Mouse (Mus musculus): ENCODE results near the gene Zfp771. TPM values are rescaled to one million over a fixed set of nuclear protein-coding genes. Genes with fewer than 3 reads are reported as not detected.

Gene Zfp771
- polyA plus RNA-seq, 1 experiment from 2014 or later: 58.1 TPM

DNA sequence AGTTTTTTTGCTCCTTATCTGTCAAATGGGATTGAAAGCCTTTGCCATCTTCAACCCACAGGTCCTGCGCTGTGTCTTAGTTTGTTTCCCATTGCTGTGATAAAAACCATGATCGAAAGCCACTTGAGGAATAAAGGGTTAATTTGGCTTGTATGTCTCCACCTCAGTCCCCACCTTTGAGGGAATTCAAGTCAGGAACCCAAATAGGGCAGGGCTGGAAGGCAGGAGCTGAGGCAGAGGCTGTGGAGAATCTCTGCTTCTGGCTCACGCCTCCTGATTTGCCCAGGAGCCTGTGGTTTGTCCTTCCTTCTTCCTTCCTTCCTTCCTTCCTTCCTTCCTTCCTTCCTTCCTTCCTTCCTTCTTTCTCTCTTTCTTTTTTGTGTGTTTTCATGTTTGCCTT, 21.0 kb upstream of the Zfp771 start:
- Histone ChIP-seq H3K9ac (no peak overlapping the region), H3K27me3 (replicated peaks) (no peaks in the 10 kb centered on the region), H3K4me2 (replicated peaks) (no peak overlapping the region), H3K27ac (no peak overlapping the region), H3K4me3 (no peak overlapping the region), H3K4me1 (no peaks in the 10 kb centered on the region), H3K36me3 (peaks cover 2% of the 10 kb centered on the region; the same call in 1 of the 2 replicates), H3K9me3 (no peaks in the 10 kb centered on the region)
- no peak for ATAC-seq (ENCODE audit: low FRiP score, low read depth)
- 97% methylated on average over 3 of the region's 3 CpGs for WGBS

DNA sequence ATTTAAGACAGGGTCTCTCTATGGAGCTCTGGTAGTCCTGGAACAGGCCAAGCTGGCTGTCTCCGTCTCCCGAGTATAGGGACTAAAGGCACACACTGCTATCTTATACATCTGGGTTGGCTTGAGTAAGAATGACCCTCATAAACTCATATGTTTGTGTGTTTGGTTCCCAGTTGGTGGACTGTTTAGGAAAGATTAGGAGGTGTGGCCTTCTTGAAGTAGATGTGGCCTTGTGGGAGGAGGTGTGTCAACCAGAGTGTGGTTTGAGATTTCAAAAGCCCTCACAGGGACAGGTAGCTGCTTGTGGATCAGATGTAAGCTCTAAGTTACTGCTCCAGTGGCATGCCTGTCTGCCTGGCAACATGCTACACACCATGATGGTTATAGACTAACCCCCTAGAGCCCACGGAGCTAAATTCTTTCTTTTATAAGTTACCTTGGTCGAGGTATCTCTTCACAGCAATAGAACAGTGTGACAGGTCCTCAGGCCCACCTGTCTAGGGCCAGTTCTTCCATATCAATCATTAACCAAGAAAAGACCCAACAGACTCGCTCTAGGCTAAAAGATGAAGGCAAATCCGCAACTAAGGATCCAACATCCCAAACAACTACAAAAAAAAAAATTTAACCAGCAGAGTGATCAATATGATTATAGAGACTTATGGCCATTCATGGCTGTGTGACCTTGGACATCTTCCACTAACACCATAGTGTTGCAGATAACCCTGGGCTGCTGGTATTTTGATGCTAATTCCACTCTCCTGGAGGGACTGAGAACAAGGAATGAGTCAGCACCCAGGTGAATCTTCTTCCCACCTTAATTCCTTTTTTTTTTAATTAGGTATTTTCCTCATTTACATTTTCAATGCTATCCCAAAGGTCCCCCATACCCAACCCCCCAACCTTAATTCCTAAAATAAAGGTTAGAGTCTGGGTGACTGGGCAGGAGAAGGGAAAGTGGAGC, 20.3 kb upstream of the Zfp771 start:
- H3K9ac ChIP-seq: no peak overlapping the region
- no peak overlapping the region for H3K4me3 ChIP-seq
- 90% methylated on average over 6 of the region's 6 CpGs for WGBS
- H3K4me2 ChIP-seq (replicated peaks): no peak overlapping the region
- H3K36me3 ChIP-seq: peaks cover 2% of the 10 kb centered on the region; the same call in 1 of the 2 replicates
- H3K27ac ChIP-seq: no peak overlapping the region
- no peaks in the 10 kb centered on the region for H3K9me3 ChIP-seq
- no peak for ATAC-seq (ENCODE audit: low FRiP score, low read depth)
- H3K4me1 ChIP-seq: no peaks in the 10 kb centered on the region
- H3K27me3 ChIP-seq (replicated peaks): no peaks in the 10 kb centered on the region

DNA sequence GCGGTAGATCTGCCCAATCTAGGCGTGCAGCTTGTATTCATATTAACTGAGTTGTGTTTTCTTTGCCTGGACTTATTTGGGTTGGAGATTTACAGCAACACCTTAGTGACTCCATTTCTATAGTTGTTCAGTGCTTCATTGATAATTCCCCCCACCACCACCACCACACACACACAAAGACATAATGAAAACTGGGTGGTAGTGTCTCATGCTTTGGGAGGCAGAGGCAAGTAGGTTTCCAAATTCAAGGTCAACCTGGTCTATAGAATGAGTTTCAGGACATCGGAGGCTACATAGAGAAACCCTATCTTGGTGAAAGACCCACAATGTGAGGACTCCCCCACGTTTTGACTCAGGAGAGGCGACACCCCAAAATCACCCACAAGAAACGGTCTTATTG, 19.5 kb upstream of the Zfp771 start:
- no peak overlapping the region for H3K4me3 ChIP-seq
- H3K36me3 ChIP-seq: peaks cover 9% of the 10 kb centered on the region
- H3K9me3 ChIP-seq: no peaks in the 10 kb centered on the region
- no peak overlapping the region for H3K9ac ChIP-seq
- no peaks in the 10 kb centered on the region for H3K27me3 ChIP-seq (replicated peaks)
- 93% methylated on average over 6 of the region's 6 CpGs for WGBS
- H3K4me2 ChIP-seq (replicated peaks): no peak overlapping the region
- no peaks in the 10 kb centered on the region for H3K4me1 ChIP-seq
- no peak overlapping the region for H3K27ac ChIP-seq
- no peak for ATAC-seq (ENCODE audit: low FRiP score, low read depth)

DNA sequence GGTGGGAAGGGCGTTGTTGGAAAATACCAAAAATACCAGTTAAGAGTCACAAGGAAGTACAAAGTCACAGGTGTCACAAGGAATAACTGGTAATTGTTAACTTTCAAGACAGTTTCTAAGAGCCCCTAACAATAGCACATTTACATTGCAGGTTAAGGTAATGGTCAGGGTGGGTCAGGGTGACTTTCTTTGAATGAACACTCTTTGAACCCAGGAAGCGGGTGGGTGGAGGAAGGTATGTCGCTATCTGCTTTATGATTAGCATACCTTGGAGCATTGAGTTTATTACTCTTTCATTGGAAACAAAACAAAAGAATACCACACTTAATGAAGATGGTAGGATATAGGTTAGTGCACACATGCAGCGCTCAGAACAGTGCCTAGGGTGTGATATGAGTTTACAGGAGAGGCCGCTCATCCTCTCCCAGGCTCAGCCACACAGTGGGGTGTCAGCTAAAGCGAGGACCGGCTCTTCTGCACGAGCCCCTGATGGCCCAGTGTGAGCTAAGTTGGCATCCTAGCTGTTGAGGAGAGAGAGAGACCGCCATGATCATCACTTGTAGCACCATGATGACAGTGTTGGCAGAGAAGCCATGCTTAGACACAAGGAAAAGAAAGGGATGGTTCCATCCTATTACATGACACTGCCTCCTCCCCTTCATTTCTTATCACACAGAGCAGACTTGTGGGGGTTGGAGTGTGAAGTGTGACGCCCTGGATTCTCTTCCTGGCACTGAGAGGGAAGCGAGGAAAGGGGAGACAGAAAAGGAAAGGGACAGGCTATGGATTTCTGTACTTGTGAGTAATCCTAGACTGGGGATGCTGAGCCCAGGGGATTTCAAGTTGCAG, 18.7 kb upstream of the Zfp771 start:
- ATAC-seq (ENCODE audit: low FRiP score, low read depth): no peak
- peaks cover 16% of the 10 kb centered on the region for H3K36me3 ChIP-seq
- no peaks in the 10 kb centered on the region for H3K9me3 ChIP-seq
- H3K9ac ChIP-seq: no peak overlapping the region
- H3K4me1 ChIP-seq: peaks cover 6% of the 10 kb centered on the region
- H3K27ac ChIP-seq: no peak overlapping the region
- H3K4me3 ChIP-seq: no peak overlapping the region
- WGBS: 90% methylated on average over 11 of the region's 11 CpGs
- no peaks in the 10 kb centered on the region for H3K27me3 ChIP-seq (replicated peaks)
- H3K4me2 ChIP-seq (replicated peaks): no peak overlapping the region

DNA sequence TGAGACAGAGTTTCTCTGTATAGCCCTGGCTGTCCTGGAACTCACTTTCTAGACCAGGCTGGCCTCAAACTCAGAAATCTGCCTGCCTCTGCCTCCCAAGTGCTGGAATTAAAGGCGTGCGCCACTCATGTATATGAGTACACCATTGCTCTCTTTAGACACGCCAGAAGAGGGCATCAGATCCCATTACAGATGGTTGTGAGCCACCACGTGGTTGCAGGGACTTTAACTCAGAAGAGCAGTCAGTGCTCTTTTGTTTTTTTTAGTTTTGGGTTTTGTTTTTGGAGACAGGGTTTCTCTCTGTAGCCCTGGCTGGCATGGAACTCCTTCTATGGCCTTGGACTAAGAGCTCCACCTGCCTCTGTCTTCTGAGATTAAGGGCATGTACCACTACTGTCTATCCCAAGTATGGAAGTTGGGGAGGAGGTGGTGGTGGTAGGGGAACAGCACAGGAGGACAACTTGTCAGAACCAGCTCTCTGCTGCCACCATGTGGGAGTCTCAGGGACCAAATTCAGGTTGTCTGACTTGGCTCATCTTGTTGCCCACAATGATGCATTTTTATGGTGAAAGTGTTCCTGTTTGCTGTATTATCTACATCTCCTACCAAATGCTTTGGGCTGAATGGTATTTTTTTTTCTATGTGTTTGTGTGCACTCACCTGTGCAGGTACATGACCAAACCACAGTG, 15.3 kb upstream of the Zfp771 start:
- H3K36me3 ChIP-seq: peaks cover 19% of the 10 kb centered on the region
- H3K27ac ChIP-seq: no peak overlapping the region
- H3K27me3 ChIP-seq (replicated peaks): no peaks in the 10 kb centered on the region
- no peak overlapping the region for H3K4me2 ChIP-seq (replicated peaks)
- H3K4me1 ChIP-seq: peaks cover 21% of the 10 kb centered on the region
- no peak for ATAC-seq (ENCODE audit: low FRiP score, low read depth)
- H3K9me3 ChIP-seq: no peaks in the 10 kb centered on the region
- 66% methylated on average over 4 of the region's 4 CpGs for WGBS
- H3K4me3 ChIP-seq: no peak overlapping the region
- H3K9ac ChIP-seq: no peak overlapping the region

DNA sequence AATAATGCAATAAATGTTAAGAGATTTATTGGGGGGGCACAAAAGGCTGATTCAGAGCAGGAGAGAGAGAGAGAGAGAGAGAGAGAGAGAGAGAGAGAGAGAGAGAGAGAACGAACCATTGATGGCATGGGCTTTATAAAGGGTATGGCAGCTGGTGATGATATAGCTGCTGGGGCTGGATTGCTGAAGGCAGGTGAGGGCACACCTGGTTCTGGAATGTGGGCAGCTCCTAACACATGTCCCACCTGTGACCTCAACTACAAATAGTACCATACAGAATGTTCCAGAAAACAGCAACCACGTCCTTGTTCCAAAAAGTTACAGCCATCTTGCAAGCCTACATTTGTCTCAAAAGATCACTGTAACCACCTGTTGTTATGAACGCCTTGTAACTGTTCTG, 12.7 kb upstream of the Zfp771 start:
- H3K4me1 ChIP-seq: peaks cover 30% of the 10 kb centered on the region
- no peak overlapping the region for H3K27ac ChIP-seq
- no peaks in the 10 kb centered on the region for H3K9me3 ChIP-seq
- H3K4me3 ChIP-seq: peak overlapping the region; percentile 90
- ATAC-seq (ENCODE audit: low FRiP score, low read depth): no peak
- peak overlapping the region; percentile 96 for H3K9ac ChIP-seq
- WGBS: 63% methylated on average over 2 of the region's 3 CpGs
- H3K4me2 ChIP-seq (replicated peaks): peak overlapping the region; percentile 86
- H3K36me3 ChIP-seq: peaks cover 36% of the 10 kb centered on the region
- H3K27me3 ChIP-seq (replicated peaks): no peaks in the 10 kb centered on the region

DNA sequence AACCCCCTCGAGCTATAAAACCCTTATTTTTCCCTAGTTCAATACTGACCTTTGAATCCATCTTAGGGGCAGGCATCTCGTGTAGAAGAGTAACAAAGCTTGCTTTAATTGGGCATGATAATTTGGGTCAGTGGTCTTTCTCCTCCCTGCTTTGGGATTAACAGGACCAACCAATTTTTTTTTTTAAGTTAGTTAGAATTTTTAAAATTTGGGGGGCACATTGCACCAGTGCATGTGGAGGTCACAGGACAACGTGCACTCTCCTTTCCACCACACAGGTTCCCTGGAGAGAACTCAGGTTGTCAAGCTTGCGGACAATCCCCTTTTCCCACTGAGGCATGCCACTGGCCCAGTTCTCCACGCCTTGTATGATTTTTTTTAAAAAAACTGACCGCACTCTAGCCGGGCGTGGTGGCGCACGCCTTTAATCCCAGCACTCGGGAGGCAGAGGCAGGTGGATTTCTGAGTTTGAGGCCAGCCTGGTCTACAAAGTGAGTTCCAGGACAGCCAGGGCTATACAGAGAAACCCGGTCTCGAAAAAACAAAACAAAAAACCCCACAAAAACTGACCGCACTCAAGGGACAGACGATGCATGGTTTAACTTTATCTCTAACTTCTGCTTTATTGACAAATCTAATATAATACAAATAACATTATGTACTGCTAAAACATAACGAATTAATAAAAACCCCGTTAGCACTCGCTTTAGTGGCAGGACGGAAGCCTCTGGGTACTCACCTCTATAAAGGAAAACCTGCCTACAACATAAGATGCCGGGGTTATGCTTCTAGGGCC, 12.1 kb upstream of the Zfp771 start:
- 10% methylated on average over 20 of the region's 20 CpGs for WGBS
- no peaks in the 10 kb centered on the region for H3K27me3 ChIP-seq (replicated peaks)
- no peaks in the 10 kb centered on the region for H3K9me3 ChIP-seq
- no peak for ATAC-seq (ENCODE audit: low FRiP score, low read depth)
- peak overlapping the region; percentile 86 for H3K4me2 ChIP-seq (replicated peaks)
- H3K4me1 ChIP-seq: peaks cover 30% of the 10 kb centered on the region
- H3K27ac ChIP-seq: peak overlapping the region; percentile 98
- H3K9ac ChIP-seq: peak overlapping the region; percentile 96
- peaks cover 42% of the 10 kb centered on the region for H3K36me3 ChIP-seq
- H3K4me3 ChIP-seq: peak overlapping the region; percentile 90

DNA sequence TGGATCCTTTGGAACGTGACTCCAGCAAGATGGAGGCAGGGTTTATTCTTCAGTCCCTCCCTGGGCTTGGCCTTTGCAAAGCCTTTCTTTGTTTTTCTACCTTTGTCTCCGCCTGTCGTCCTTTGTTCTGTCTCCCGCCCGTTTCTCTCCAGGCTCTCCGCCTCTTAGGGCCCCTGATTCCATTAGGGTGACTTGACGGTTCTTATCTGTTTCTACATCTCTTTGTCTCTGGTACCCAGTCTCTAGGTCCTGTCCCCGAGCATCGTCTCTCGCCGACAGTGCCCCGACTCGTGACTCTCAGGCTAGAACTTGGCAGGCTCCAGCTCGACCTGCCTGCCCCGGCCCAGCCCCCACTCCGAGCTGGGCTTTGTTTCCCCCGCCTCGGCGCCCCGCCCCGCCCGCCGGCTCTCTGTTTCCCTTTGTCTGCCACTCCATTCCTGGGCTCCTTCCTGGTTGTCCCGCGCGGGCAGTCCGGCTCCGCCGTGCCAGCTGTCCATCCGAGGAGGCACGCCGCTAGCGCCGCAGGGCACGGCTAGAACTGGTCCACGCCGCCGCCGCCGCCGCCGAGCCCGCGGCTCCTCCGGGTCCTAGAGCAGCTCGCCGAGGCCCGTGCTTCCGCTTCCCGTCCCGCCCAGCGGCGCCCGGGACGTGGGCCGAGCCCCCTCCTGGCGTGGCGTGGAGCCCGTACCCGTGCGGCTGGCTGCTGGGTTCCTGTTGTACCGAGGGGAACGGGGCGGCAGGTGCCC, 11.3 kb upstream of the Zfp771 start, which contains the start of the genes Zfp553 and Sept1:
Gene Zfp553 (plus strand): TSS at position 440 of the 746 bp plus-strand sequence.
Gene Sept1 (minus strand): TSS at position 509 of the 746 bp plus-strand sequence.
- under 1% methylated on average over 64 of the region's 64 CpGs for WGBS
- Histone ChIP-seq H3K9ac (peak within 1 kb of the TSS; percentile 96), H3K9me3 (no peaks in the 10 kb centered on the region), H3K36me3 (peaks cover 50% of the 10 kb centered on the region), H3K4me2 (replicated peaks) (peak within 1 kb of the TSS; percentile 86), H3K4me3 (peak within 1 kb of the TSS; percentile 90), H3K27ac (peak within 1 kb of the TSS; percentile 98), H3K4me1 (peaks cover 30% of the 10 kb centered on the region), H3K27me3 (replicated peaks) (no peaks in the 10 kb centered on the region)
- peak; percentile 91 for ATAC-seq (ENCODE audit: low FRiP score, low read depth)

DNA sequence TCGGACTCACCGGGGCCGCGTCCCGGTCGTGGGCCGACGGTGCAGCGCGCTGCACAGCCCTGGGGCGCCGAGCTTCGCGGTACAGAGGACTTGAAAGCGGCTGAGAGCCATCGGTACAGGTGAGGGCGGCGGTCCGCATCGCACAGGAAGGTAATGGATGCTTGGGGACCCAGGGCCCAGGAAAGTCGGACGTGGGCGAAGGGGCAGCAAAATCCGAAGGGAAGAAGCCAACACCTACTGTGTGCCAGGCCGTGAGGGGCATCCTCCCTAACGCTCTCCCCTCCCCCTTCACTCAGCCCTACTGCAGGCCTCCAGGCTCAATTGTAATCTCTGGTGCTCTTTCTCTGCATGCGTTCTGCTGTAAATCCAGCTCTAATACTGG, 10.7 kb upstream of the Zfp771 start:
- H3K9me3 ChIP-seq: no peaks in the 10 kb centered on the region
- H3K27ac ChIP-seq: peak overlapping the region; percentile 98
- peaks cover 56% of the 10 kb centered on the region for H3K36me3 ChIP-seq
- H3K9ac ChIP-seq: peak overlapping the region; percentile 96
- H3K4me1 ChIP-seq: peaks cover 30% of the 10 kb centered on the region
- peak; percentile 52 for ATAC-seq (ENCODE audit: low FRiP score, low read depth)
- under 1% methylated on average over 27 of the region's 27 CpGs for WGBS
- H3K4me2 ChIP-seq (replicated peaks): peak overlapping the region; percentile 86
- H3K27me3 ChIP-seq (replicated peaks): no peaks in the 10 kb centered on the region
- H3K4me3 ChIP-seq: peak overlapping the region; percentile 90

DNA sequence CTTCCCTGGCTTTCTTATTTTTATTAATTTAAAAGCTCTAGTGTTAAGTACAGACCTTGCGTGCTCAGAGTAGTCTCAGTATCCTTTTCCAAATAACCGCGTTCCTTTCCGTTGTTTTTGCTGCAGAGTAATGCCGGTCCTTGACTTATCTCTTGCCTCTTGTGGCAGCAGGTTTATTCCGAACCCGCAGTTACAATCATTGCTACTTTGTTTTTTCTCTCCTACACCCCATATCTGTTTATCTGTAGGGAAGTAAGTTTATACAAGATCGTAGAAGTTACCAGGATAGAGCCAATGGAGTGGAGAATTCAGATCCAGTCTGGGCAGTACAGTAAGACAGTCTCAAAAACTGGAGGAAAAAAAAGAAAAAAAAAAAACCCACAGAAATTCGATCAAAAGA, 10.3 kb upstream of the Zfp771 start:
- WGBS: 6% methylated on average over 9 of the region's 9 CpGs
- H3K4me3 ChIP-seq: peak overlapping the region; percentile 90

More for the DNA sequence above, 10.3 kb upstream of the Zfp771 start:
- peak overlapping the region; percentile 96 for H3K9ac ChIP-seq
- H3K36me3 ChIP-seq: peaks cover 60% of the 10 kb centered on the region
- H3K4me1 ChIP-seq: peaks cover 30% of the 10 kb centered on the region
- no peaks in the 10 kb centered on the region for H3K27me3 ChIP-seq (replicated peaks)
- H3K4me2 ChIP-seq (replicated peaks): peak overlapping the region; percentile 86
- H3K27ac ChIP-seq: peak overlapping the region; percentile 98; the same call in 1 of the 2 replicates
- ATAC-seq (ENCODE audit: low FRiP score, low read depth): no peak
- H3K9me3 ChIP-seq: no peaks in the 10 kb centered on the region

Measured in neural tube, embryonic 12.5 days (tissue).